Mouse (Mus musculus): Measurements from ENCODE around the gene Mgll. TPM values are rescaled to one million over a fixed set of nuclear protein-coding genes. Genes with fewer than 3 reads are reported as not detected.

Mgll gene
- polyA plus RNA-seq, 1 experiment = 63.4 TPM

DNA sequence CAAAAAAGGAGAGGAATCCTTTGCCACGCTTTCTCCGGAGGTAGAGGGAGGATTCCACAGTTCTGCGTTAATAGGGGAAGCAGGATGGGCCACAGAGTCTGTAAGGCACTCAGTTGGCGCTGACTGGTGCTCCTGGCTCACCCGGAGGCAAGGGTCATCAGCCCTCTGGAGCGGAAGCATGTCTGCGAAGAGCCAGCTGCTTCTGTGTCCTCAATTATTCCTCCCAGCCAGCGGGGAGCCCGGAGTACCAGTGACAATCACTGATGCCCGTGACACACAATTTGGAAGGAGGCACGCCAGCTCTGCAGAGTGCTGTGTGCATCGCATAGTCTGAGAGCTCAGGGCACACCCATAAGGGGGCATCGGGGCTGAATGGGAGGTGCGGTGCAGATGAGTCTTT lies 63.3 kb downstream of the Mgll start:
- Histone ChIP-seq H3K4me3 (replicated peaks; ENCODE audit: insufficient read depth, low read depth, low read length) (no peak overlapping the region), H3K27ac (ENCODE audit: insufficient read depth, low read length) (peak overlapping the region; percentile 94), H3K4me1 (ENCODE audit: control insufficient read depth, insufficient read depth, low read length) (peaks cover 65% of the 10 kb centered on the region), H3K27me3 (ENCODE audit: control insufficient read depth, insufficient read depth, low read length) (no peaks in the 10 kb centered on the region)
- WGBS = 11% methylated on average over 14 of the region's 14 CpGs
- DNase-seq = peak; percentile 66 to 67
- TF ChIP-seq CTCF (IDR thresholded peaks at IDR 0.05; ENCODE audit: borderline replicate concordance, insufficient read depth, low read depth, low read length) = no peak

DNA sequence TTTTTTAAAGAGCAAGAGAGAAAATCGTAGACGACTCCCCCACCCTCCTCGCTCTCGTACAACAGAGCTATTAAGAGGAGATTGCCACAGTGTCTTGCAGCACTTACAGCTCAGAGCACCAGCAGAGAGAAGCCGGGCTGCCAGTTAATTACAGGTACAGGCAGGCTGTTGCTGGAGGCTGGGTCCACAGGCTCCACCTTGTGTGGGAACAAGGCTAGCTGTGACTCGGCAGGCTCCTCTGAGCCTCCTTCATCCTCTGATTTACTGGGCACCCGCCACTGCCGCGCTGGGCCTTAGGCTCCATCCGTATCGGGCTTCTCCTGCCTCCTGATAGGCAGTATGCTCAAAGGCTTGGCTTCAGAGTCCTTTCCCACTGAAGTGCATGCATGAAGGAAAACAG lies 64.0 kb downstream of the Mgll start:
- TF ChIP-seq POLR2A (IDR thresholded peaks at IDR 0.05; ENCODE audit: borderline replicate concordance, insufficient read depth, low read length) = no peak
- TF ChIP-seq CTCF (IDR thresholded peaks at IDR 0.05; ENCODE audit: borderline replicate concordance, insufficient read depth, low read depth, low read length) = 0 out of 2 replicates have a peak, but pooled peaks have one; percentile 15
- Histone ChIP-seq H3K4me3 (replicated peaks; ENCODE audit: insufficient read depth, low read depth, low read length) (no peak overlapping the region), H3K27ac (ENCODE audit: insufficient read depth, low read length) (peak overlapping the region; percentile 35), H3K27me3 (ENCODE audit: control insufficient read depth, insufficient read depth, low read length) (no peaks in the 10 kb centered on the region), H3K4me1 (ENCODE audit: control insufficient read depth, insufficient read depth, low read length) (peaks cover 69% of the 10 kb centered on the region)
- 32% methylated on average over 11 of the region's 11 CpGs for WGBS
- DNase-seq = peak; percentile 59 to 66

DNA sequence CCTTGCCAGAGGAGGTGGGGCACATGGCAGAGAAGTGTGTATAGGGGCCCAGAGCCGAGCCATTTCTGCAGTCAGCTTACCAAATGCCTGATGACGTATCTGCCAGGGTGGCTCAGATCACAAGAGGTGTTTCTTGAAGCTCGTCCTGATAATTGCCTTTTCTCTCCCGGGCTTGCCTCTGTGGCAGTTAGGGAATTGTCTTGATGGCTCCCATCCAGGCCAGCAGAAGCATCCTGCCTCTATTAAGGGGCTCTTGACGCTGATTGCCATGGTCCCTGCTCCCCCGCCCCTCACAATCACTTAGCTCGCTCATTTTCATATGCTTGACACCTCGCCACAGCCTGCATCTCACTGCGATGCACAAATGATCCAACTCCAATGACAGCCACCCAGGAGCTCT lies 67.1 kb downstream of the Mgll start:
- Histone ChIP-seq H3K4me1 (ENCODE audit: control insufficient read depth, insufficient read depth, low read length) (peaks cover 63% of the 10 kb centered on the region), H3K27ac (ENCODE audit: insufficient read depth, low read length) (no peak overlapping the region), H3K4me3 (replicated peaks; ENCODE audit: insufficient read depth, low read depth, low read length) (no peak overlapping the region), H3K27me3 (ENCODE audit: control insufficient read depth, insufficient read depth, low read length) (no peaks in the 10 kb centered on the region)
- TF ChIP-seq CTCF (IDR thresholded peaks at IDR 0.05; ENCODE audit: borderline replicate concordance, insufficient read depth, low read depth, low read length) (no peak), POLR2A (IDR thresholded peaks at IDR 0.05; ENCODE audit: borderline replicate concordance, insufficient read depth, low read length) (no peak)
- no peak for DNase-seq
- 55% methylated on average over 9 of the region's 9 CpGs for WGBS

DNA sequence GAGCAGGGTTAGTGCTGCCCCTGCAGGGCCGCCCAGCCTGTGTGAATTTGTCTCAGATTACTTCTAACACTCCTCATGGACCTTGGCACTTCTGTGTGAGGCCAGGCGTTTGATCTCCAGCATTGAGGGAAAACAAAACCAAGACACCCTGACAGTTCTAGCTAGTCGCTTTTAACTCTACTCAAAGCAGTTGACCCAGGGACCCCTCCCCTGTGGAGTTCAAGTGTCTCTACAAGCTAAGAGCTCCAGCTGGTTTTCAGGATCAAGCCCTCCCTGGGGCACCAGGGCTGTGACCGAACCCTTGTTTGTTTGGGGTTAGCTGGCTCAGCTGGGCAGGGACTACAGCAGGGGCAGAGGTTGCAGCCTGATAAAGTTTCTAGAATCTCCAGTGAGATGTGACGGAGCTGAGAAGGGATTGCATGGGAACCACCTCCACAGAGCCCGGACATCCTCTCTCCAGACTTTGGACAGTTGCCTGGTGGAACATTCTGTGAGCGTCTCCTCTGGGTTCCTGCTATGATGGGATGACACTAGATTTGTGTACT lies 68.0 kb downstream of the Mgll start:
- H3K27ac ChIP-seq (ENCODE audit: insufficient read depth, low read length) = no peak overlapping the region
- TF ChIP-seq CTCF (IDR thresholded peaks at IDR 0.05; ENCODE audit: borderline replicate concordance, insufficient read depth, low read depth, low read length) = no peak
- TF ChIP-seq POLR2A (IDR thresholded peaks at IDR 0.05; ENCODE audit: borderline replicate concordance, insufficient read depth, low read length) = no peak
- peaks cover 59% of the 10 kb centered on the region for H3K4me1 ChIP-seq (ENCODE audit: control insufficient read depth, insufficient read depth, low read length)
- H3K4me3 ChIP-seq (replicated peaks; ENCODE audit: insufficient read depth, low read depth, low read length) = no peak overlapping the region
- 42% methylated on average over 7 of the region's 7 CpGs for WGBS
- H3K27me3 ChIP-seq (ENCODE audit: control insufficient read depth, insufficient read depth, low read length) = no peaks in the 10 kb centered on the region
- peak in 1 of 2 experiments; percentile 60 for DNase-seq

DNA sequence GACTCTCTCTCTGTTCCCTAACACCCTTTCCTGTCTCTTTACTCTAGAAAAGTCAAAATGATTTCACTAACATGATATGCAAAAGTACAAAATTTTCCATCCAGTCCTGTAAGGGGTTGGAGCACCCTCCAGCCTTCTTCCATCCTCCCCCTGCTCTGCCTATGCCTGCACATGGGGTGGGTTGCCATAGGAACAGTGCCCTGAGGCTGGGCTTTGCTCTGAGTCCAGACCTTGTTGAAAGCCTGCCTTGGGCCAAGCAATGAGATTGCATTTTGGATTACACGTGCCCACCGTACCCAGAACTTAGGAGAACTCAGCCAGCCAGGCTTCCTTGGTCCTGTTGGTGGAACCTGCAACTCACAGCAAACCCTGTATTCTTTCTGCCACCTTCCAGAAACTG lies 69.0 kb downstream of the Mgll start:
- WGBS = 26% methylated on average over 2 of the region's 2 CpGs
- Histone ChIP-seq H3K4me1 (ENCODE audit: control insufficient read depth, insufficient read depth, low read length) (peaks cover 54% of the 10 kb centered on the region), H3K27ac (ENCODE audit: insufficient read depth, low read length) (no peak overlapping the region)

DNA sequence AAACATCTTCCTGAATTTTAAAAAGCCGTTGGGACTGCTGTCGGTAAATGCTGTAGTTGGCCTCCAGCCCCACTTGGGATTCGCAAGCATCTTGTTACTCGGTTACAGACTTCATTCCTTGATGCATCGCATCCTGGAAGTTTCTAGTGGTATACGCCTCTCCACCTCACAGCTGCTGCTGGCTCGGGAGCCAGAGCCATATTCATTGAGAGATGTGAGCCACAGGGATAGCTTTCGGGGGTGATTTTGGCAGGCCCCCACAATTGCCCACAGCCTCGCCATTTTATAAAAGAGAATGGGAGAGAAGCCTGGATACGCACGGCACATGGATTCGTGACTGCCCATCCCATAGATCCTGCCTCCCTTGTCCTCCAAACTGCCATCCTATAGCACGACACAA lies 69.7 kb downstream of the Mgll start:
- WGBS = 63% methylated on average over 13 of the region's 13 CpGs
- Histone ChIP-seq H3K4me3 (replicated peaks; ENCODE audit: insufficient read depth, low read depth, low read length) (no peak overlapping the region), H3K4me1 (ENCODE audit: control insufficient read depth, insufficient read depth, low read length) (peaks cover 49% of the 10 kb centered on the region), H3K27me3 (ENCODE audit: control insufficient read depth, insufficient read depth, low read length) (no peaks in the 10 kb centered on the region), H3K27ac (ENCODE audit: insufficient read depth, low read length) (peak overlapping the region; percentile 72)
- no peak for TF ChIP-seq POLR2A (IDR thresholded peaks at IDR 0.05; ENCODE audit: borderline replicate concordance, insufficient read depth, low read length)
- TF ChIP-seq CTCF (IDR thresholded peaks at IDR 0.05; ENCODE audit: borderline replicate concordance, insufficient read depth, low read depth, low read length) = no peak
- DNase-seq = no peak

More for the DNA sequence above, 69.0 kb downstream of the Mgll start:
- no peak for TF ChIP-seq CTCF (IDR thresholded peaks at IDR 0.05; ENCODE audit: borderline replicate concordance, insufficient read depth, low read depth, low read length)
- no peak for TF ChIP-seq POLR2A (IDR thresholded peaks at IDR 0.05; ENCODE audit: borderline replicate concordance, insufficient read depth, low read length)
- Histone ChIP-seq H3K4me3 (replicated peaks; ENCODE audit: insufficient read depth, low read depth, low read length) (no peak overlapping the region), H3K27me3 (ENCODE audit: control insufficient read depth, insufficient read depth, low read length) (no peaks in the 10 kb centered on the region)
- no peak for DNase-seq

DNA sequence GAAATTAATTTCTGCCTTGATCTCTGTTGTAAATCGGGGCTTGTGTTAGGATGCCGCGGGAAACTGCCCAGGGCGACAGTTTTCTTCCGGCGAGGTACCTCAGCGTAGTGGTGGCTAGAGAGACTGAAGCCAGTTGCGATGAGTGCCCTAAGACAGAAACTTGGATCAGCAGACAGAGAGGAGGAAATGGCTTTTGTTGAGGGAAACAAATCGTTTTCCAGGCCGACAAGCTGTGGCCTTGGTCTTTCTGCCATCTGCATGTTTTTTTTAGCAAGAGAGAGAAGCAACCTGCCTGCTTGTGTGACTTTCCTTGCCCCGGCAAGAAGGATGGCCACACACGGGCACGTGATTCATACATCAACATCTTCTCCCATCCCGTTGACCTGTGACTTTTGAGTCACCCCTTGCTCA lies 70.4 kb downstream of the Mgll start:
- H3K27ac ChIP-seq (ENCODE audit: insufficient read depth, low read length) = peak overlapping the region; percentile 4
- H3K27me3 ChIP-seq (ENCODE audit: control insufficient read depth, insufficient read depth, low read length) = no peaks in the 10 kb centered on the region
- 6% methylated on average over 14 of the region's 14 CpGs for WGBS
- no peak overlapping the region for H3K4me3 ChIP-seq (replicated peaks; ENCODE audit: insufficient read depth, low read depth, low read length)
- DNase-seq = peak; percentile 62 to 70
- no peak for TF ChIP-seq POLR2A (IDR thresholded peaks at IDR 0.05; ENCODE audit: borderline replicate concordance, insufficient read depth, low read length)
- TF ChIP-seq CTCF (IDR thresholded peaks at IDR 0.05; ENCODE audit: borderline replicate concordance, insufficient read depth, low read depth, low read length) = no peak
- peaks cover 48% of the 10 kb centered on the region for H3K4me1 ChIP-seq (ENCODE audit: control insufficient read depth, insufficient read depth, low read length)

DNA sequence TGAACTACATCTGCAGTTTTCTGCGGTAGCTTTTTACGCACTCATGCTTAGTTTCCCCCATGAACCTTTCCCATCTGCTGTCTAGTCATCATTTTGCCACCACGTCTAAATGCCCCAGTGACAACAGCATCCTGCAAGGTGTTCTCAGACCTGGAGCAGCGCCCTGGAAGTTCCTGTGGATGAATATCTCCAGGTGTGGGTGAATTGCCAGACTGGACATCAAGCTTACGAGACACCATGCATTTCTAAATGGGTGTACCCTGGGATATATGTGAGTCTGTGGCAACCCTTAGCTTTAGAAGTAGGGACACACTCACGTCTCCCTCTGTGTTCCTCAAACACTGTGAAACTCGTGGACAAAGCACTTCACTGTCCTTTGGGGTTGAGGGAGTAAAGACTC lies 76.0 kb downstream of the Mgll start:
- H3K27ac ChIP-seq (ENCODE audit: insufficient read depth, low read length) = peak overlapping the region; percentile 54
- peaks cover 47% of the 10 kb centered on the region for H3K4me1 ChIP-seq (ENCODE audit: control insufficient read depth, insufficient read depth, low read length)
- DNase-seq = no peak
- TF ChIP-seq CTCF (IDR thresholded peaks at IDR 0.05; ENCODE audit: borderline replicate concordance, insufficient read depth, low read depth, low read length) (no peak), POLR2A (IDR thresholded peaks at IDR 0.05; ENCODE audit: borderline replicate concordance, insufficient read depth, low read length) (no peak)
- 39% methylated on average over 7 of the region's 7 CpGs for WGBS
- no peak overlapping the region for H3K4me3 ChIP-seq (replicated peaks; ENCODE audit: insufficient read depth, low read depth, low read length)
- no peaks in the 10 kb centered on the region for H3K27me3 ChIP-seq (ENCODE audit: control insufficient read depth, insufficient read depth, low read length)

Data from cerebellum, adult 2 months (tissue).